Mouse (Mus musculus): Measurements from ENCODE around the gene Prkce.

GRCm38 (mm10) chr17:86509871-86510270 is 342.3 kb downstream of the Prkce start:
- TF ChIP-seq CTCF (IDR thresholded peaks at IDR 0.05) (no peak), EP300 (IDR thresholded peaks at IDR 0.05; ENCODE audit: insufficient read depth, low read depth, low read length) (no peak)
